Mouse (Mus musculus) lung, adult 2 months (tissue): ENCODE data around the gene Cib3. TPM values are rescaled to one million over a fixed set of nuclear protein-coding genes. Genes with fewer than 3 reads are reported as not detected.

ENCODE experiments used
- DNase-seq: peaks from one replicate; pipeline ENCODE4 v3.0.0; 2022
- H3K4me1 ChIP-seq: fragments of 200-500 bp; 2 replicates; pipeline ENCODE4 v1.6.1; 2011; ENCODE audit warnings: low read length; ENCODE audit not compliant: control insufficient read depth, insufficient read depth
- H3K4me3 ChIP-seq: fragments of 200-500 bp; replicated peaks from 2 replicates; pipeline ENCODE3; 2011; ENCODE audit warnings: low read depth, mild to moderate bottlenecking, control low read depth, low read length; ENCODE audit errors: extremely low read depth
- CTCF ChIP-seq: fragments of 200-500 bp; IDR thresholded peaks from 2 replicates; pipeline ENCODE4 v1.5.1; 2011; ENCODE audit warnings: mild to moderate bottlenecking, low read length, control low read depth; ENCODE audit not compliant: insufficient read depth
- POLR2A ChIP-seq: fragments of 200-500 bp; IDR thresholded peaks from 2 replicates; pipeline ENCODE4 v1.6.1; 2011; ENCODE audit warnings: low read depth, mild to moderate bottlenecking, control low read depth, low read length, borderline replicate concordance; ENCODE audit errors: extremely low read depth
- WGBS: fragments of 180-500 bp; shearing (Covaris S2); methylation state at CpG from one replicate; pipeline ENCODE4 v1.1.7; 2018; 5-methylcytosine and 5-hydroxymethylcytosine counted together
- polyA plus RNA-seq: library from polyadenylated mRNA; depleted of rRNA; stranded (reverse); fragments of >200 nt; gene quantifications from 2 replicates; pipeline ENCODE4 v1.2.3, GENCODE M21; 2012

Cib3 gene
- polyA plus RNA-seq, 1 experiment, result 0.25 TPM

- peak overlapping the region; percentile 94 for H3K4me3 ChIP-seq
- no peak for DNase-seq
- H3K4me1 ChIP-seq, result peaks cover 4% of the 10 kb centered on the region; the same call in 1 of the 2 replicates
- no peak for TF ChIP-seq POLR2A
- WGBS, result under 1% methylated on average over 24 of the region's 24 CpGs
These were observed 27.7 kb upstream of the Cib3 start for GRCm38 (mm10) chr8:72240403-72240763.

GRCm38 (mm10) chr8:72239499-72240402 lies 27.1 kb upstream of the Cib3 start, which contains the start of gene Ap1m1:
Ap1m1 (plus strand) TSS chr8:72240018.
- peak; percentile 96 for DNase-seq
- peak within 1 kb of the TSS; percentile 94 for H3K4me3 ChIP-seq
- under 1% methylated on average over 54 of the region's 54 CpGs for whole genome bisulfite sequencing

GRCm38 (mm10) chr8:72222656-72223055 lies 10.0 kb upstream of the Cib3 start:
- DNase-seq, result no peak
- TF ChIP-seq POLR2A (no peak), CTCF (no peak)
- 89% methylated on average over 5 of the region's 5 CpGs for WGBS
- H3K4me1 ChIP-seq, result peaks cover 6% of the 10 kb centered on the region
- no peak overlapping the region for H3K4me3 ChIP-seq

More at GRCm38 (mm10) chr8:72239499-72240402, 27.1 kb upstream of the Cib3 start, which contains the start of gene Ap1m1:
- peaks cover 4% of the 10 kb centered on the region; the same call in 1 of the 2 replicates for H3K4me1 ChIP-seq
- TF ChIP-seq CTCF (peak; percentile 62), POLR2A (peak; percentile 24; the same call in 1 of the 2 replicates)

- 71% methylated on average over 4 of the region's 4 CpGs for WGBS
- no peak for DNase-seq
- TF ChIP-seq CTCF, result no peak
- no peak for TF ChIP-seq POLR2A
- Histone ChIP-seq H3K4me1 (peaks cover 6% of the 10 kb centered on the region), H3K4me3 (no peak overlapping the region)
These were observed 8.1 kb upstream of the Cib3 start for GRCm38 (mm10) chr8:72220758-72221157.

- peaks cover 6% of the 10 kb centered on the region for H3K4me1 ChIP-seq
- 8% methylated on average over 39 of the region's 39 CpGs for WGBS
- DNase-seq, result peak; percentile 76
- TF ChIP-seq CTCF, result no peak
- TF ChIP-seq POLR2A, result peak; percentile 73; the same call in 1 of the 2 replicates
- peak within 1 kb of the TSS; percentile 77 for H3K4me3 ChIP-seq
These were observed 7.1 kb upstream of the Cib3 start, which contains the start of gene Fam32a for GRCm38 (mm10) chr8:72219541-72220363. Fam32a (plus strand) TSS chr8:72219730.

GRCm38 (mm10) chr8:72218781-72219540 lies 6.3 kb upstream of the Cib3 start:
- WGBS, result 70% methylated on average over 10 of the region's 10 CpGs
- TF ChIP-seq CTCF (no peak), POLR2A (no peak)
- Histone ChIP-seq H3K4me1 (peaks cover 6% of the 10 kb centered on the region), H3K4me3 (no peak overlapping the region)
- no peak for DNase-seq

GRCm38 (mm10) chr8:72215871-72216270 lies 3.2 kb upstream of the Cib3 start:
- 24% methylated on average over 1 of the region's 1 CpGs for WGBS
- no peak overlapping the region for H3K4me3 ChIP-seq
- H3K4me1 ChIP-seq, result peaks cover 6% of the 10 kb centered on the region
- no peak for TF ChIP-seq CTCF
- no peak for TF ChIP-seq POLR2A
- no peak for DNase-seq

GRCm38 (mm10) chr8:72215060-72215459 lies 2.4 kb upstream of the Cib3 start:
- no peak overlapping the region for H3K4me3 ChIP-seq
- 26% methylated on average over 2 of the region's 2 CpGs for WGBS
- no peaks in the 10 kb centered on the region for H3K4me1 ChIP-seq
- peak; percentile 68 for TF ChIP-seq CTCF
- no peak for TF ChIP-seq POLR2A
- peak; percentile 43 for DNase-seq

- H3K4me1 ChIP-seq, result no peaks in the 10 kb centered on the region
- no peak for DNase-seq
- no peak within 1 kb of the TSS for H3K4me3 ChIP-seq
- 65% methylated on average over 4 of the region's 4 CpGs for WGBS
- no peak for TF ChIP-seq CTCF
- no peak for TF ChIP-seq POLR2A
These were observed 899 bp upstream of the Cib3 start, which contains the start of gene Gm11034 for GRCm38 (mm10) chr8:72213536-72213935. Gm11034 (minus strand) TSS chr8:72213636.
